Mouse (Mus musculus) CD4-positive, CD25-positive, alpha-beta regulatory T cell (primary cell): Measurements from ENCODE around the gene Poc1a. TPM values are rescaled to one million over a fixed set of nuclear protein-coding genes. Genes with fewer than 3 reads are reported as not detected.

ENCODE experiments used
- polyA plus RNA-seq: library from polyadenylated mRNA; unstranded; fragments of 100-300 nt; shearing (Covaris generic); gene quantifications from one replicate; pipeline ENCODE4 v1.2.1, GENCODE M21; 2017

The Poc1a gene
- polyA plus RNA-seq: 4.1 TPM

DNA sequence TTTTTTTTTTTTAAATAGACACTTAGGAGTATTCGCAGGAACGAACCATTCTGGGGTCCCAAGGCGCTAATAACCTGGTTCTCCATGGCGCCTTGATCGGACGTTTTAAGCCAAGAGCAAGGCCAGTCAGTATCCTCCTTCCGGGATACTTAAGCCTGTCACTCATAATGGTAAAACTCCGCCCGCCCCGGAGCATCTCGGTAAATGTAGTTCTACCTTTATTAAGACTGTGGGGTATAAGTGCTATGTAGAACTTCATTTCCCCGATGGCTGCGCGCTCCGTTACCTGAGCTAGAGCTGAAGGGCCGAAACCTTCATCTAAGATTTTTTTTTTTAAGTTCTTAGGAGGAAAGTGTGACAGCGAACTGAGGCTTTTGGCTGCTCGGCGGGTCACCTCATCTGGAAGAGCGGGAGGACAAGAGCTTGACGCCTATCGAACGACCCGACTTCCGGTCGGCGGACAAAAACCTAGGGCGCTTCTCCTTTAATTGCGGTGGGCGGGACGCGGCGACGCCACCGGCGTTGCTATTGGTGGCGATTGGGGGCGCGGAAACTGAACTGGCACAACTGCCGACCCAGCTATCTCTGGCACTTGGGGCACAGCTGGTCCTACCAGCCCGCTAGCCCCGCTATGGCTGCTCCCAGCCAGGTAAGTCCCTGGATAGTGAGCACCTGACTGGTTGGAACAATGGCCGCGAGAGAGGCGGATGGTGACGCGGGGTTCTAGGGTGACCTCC is at the start of gene Poc1a:
TSS of gene Poc1a (plus strand) at position 254 of the 737 bp plus-strand sequence.

DNA sequence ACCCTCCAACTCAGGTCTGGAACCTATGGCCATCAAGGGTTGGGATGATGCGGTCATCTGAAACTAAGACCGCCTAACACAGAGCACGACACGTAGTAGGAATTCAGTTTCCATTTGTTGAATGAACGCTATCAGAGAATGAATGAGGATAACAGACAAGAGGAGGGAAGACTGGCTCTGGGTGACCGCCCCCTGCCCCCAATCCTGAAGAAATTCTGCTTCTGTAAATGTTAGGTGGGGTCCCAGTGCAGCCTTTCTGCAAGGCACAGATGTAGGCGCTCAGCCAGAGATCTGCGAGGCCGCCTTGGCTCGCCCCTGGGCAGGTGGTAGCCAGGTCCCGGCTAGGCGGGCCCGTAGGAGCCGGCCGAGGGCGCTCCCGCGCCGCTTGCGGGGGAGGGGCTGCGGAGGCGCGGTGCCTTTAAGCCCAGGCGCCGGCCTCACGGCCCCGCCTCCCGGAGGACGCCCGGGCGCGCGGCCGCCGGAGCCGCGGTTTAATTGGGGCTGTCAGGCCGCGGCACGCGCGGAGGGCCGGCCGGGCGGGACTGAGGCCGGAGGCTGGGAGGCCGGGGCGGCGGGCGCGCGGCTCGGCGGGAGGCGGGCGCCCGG is 87.4 kb downstream of the Poc1a start, which contains the start of gene Dusp7:
TSS of gene Dusp7 (plus strand) at position 521 of the 606 bp plus-strand sequence.

Other genes with a start within 250 kb of the Poc1a start
- gene Col6a4, start 184.3 kb upstream of the Poc1a start, polyA plus RNA-seq: 0.34 TPM
- 8.1 TPM for gene Glyctk, start 122.9 kb upstream of the Poc1a start, polyA plus RNA-seq
- 118 TPM for gene Wdr82, start 110.1 kb upstream of the Poc1a start, polyA plus RNA-seq
- 114 TPM for gene Ppm1m, start 81.3 kb upstream of the Poc1a start, polyA plus RNA-seq
- 317 TPM for gene Twf2, start 78.0 kb upstream of the Poc1a start, polyA plus RNA-seq
- not detected for gene Tlr9, start 58.5 kb upstream of the Poc1a start, polyA plus RNA-seq
- 48.2 TPM for gene Alas1, start 32.4 kb upstream of the Poc1a start, polyA plus RNA-seq
- 64.0 TPM for gene Dusp7, start 87.6 kb downstream of the Poc1a start, polyA plus RNA-seq
- 577 TPM for gene Rpl29, start 148.4 kb downstream of the Poc1a start, polyA plus RNA-seq
- 19.6 TPM for gene Acy1, start 157.3 kb downstream of the Poc1a start, polyA plus RNA-seq
- gene Abhd14b, start 166.4 kb downstream of the Poc1a start, polyA plus RNA-seq: 8.6 TPM
- gene Abhd14a, start 166.6 kb downstream of the Poc1a start, polyA plus RNA-seq: 13.0 TPM
- 12.2 TPM for gene Pcbp4, start 172.2 kb downstream of the Poc1a start, polyA plus RNA-seq
- not detected for gene Gpr62, start 184.9 kb downstream of the Poc1a start, polyA plus RNA-seq
- 82.8 TPM for gene Rrp9, start 194.9 kb downstream of the Poc1a start, polyA plus RNA-seq
- gene Parp3, start 195.9 kb downstream of the Poc1a start, polyA plus RNA-seq: 75.9 TPM
- not detected for gene Iqcf1, start 218.9 kb downstream of the Poc1a start, polyA plus RNA-seq
- gene Iqcf5, start 233.5 kb downstream of the Poc1a start, polyA plus RNA-seq: not detected